Comparison of ENCODE assay signal across 27 mouse cellular contexts in genomic region chr1:136710196-136710595, GRCm38 (mm10).
DNase-seq lines count a peak whose midpoint lies in the region; TF ChIP-seq lines count a peak whose summit lies in the region.
"Had no signal": no experiment of that assay in that cellular context is flagged by ENCODE, and none has a peak within 500 bp of the region (broad histone marks: within the 10 kb centered on the region; RNA-seq: fewer than 3 reads in every experiment).

No protein-coding gene starts in this region.

- no peak overlapping the region for H3K9ac ChIP-seq in CH12.LX (ENCODE audit: insufficient read depth, low read depth)
- H3K9ac ChIP-seq: embryonic facial prominence, embryonic 13.5 days; forebrain, embryonic 13.5 days; limb, embryonic 13.5 days; midbrain, embryonic 12.5 days; neural tube, embryonic 15.5 days; stomach, embryonic 15.5 days had no signal

- peaks cover 0 to 13% of the 10 kb centered on the region in 2 experiments; a peak in 2 of 4 replicates for H3K4me1 ChIP-seq in CH12.LX (ENCODE audit: control insufficient read depth in 1 of 2, insufficient read depth in 2 of 2)
- H3K4me1 ChIP-seq: embryonic facial prominence, embryonic 13.5 days; limb, embryonic 13.5 days had no signal

- H3K9me3 ChIP-seq in CH12.LX (replicated peaks; ENCODE audit: low read length) = no peaks in the 10 kb centered on the region
- H3K9me3 ChIP-seq: embryonic facial prominence, embryonic 13.5 days; forebrain, embryonic 13.5 days; hindbrain, embryonic 10.5 days; limb, embryonic 13.5 days; midbrain, embryonic 12.5 days; neural tube, embryonic 15.5 days; stomach, embryonic 15.5 days had no signal

- H3K27me3 ChIP-seq in CH12.LX (replicated peaks) = no peaks in the 10 kb centered on the region
- H3K27me3 ChIP-seq: embryonic facial prominence, embryonic 13.5 days; forebrain, embryonic 13.5 days; limb, embryonic 13.5 days; midbrain, embryonic 12.5 days; neural tube, embryonic 15.5 days; stomach, embryonic 15.5 days had no signal

- no peaks in the 10 kb centered on the region for H3K79me2 ChIP-seq in CH12.LX (replicated peaks; ENCODE audit: control insufficient read depth, extremely low read depth, insufficient read depth, poor library complexity, severe bottlenecking)

- no peak for TF ChIP-seq RAD21 in CH12.LX (IDR thresholded peaks at IDR 0.05; ENCODE audit: low read depth, low read length)

- TF ChIP-seq CTCF in left cerebral cortex, adult 2 months (IDR thresholded peaks at IDR 0.05) = peak; percentile 38
- TF ChIP-seq CTCF in CH12.LX (conservative IDR thresholded peaks at IDR 0.05 in 1 of 2, IDR thresholded peaks at IDR 0.05 in 1 of 2; ENCODE audit: low read depth in 2 of 2, low read length in 2 of 2) = peak; percentile 22 to 31; a peak in 2 of 4 replicates
- TF ChIP-seq CTCF in brain, embryonic 14.5 days (IDR thresholded peaks at IDR 0.05; ENCODE audit: borderline replicate concordance, extremely low read depth, insufficient read depth, insufficient read length) = peak; percentile 43; the same call in 1 of the 2 replicates

- in situ Hi-C loops in CH12.LX (cut with MboI; ENCODE audit: low pct_ligation_motif_present, low pct_unique_long_range_greater_than_20kb, low sequenced_read_pairs) = no loop called here

- intact Hi-C loops in left cerebral cortex, adult 2 months (cut with DNase I) = loop anchor here (5.0 kb wide), 1 partner anchor 83 kb away; no protein-coding TSS in a partner anchor

- no peak overlapping the region for H3K4me2 ChIP-seq in CH12.LX (ENCODE audit: insufficient read depth, low read depth, poor library complexity, severe bottlenecking)
- H3K4me2 ChIP-seq: embryonic facial prominence, embryonic 13.5 days; forebrain, embryonic 13.5 days; heart, embryonic 11.5 days; limb, embryonic 13.5 days; midbrain, embryonic 12.5 days; neural tube, embryonic 15.5 days; stomach, embryonic 15.5 days had no signal

- H3K36me3 ChIP-seq in CH12.LX (replicated peaks in 1 of 2; ENCODE audit: control insufficient read depth in 1 of 2, insufficient read depth in 1 of 2, low read length in 1 of 2) = no peaks in the 10 kb centered on the region
- H3K36me3 ChIP-seq: embryonic facial prominence, embryonic 13.5 days; hindbrain, embryonic 10.5 days; limb, embryonic 13.5 days; midbrain, embryonic 12.5 days; neural tube, embryonic 15.5 days; stomach, embryonic 15.5 days had no signal

- dilution Hi-C loops in CH12.LX (cut with MboI; ENCODE audit: extremely low pct_ligation_motif_present, extremely low pct_unique_long_range_greater_than_20kb, low sequenced_read_pairs) = no loop called here

- DNase-seq in left cerebral cortex, adult 2 months (ENCODE audit: extremely low spot score in 1 of 2, low spot score in 2 of 2) = no peak
- no peak for DNase-seq in left cerebral cortex, adult 11 months (ENCODE audit: low spot score)
- DNase-seq in CH12.LX (ENCODE audit: extremely low read depth) (no peak), ES-CJ7 (ENCODE audit: low read depth, low spot score) (peak; percentile 81)
- no peak for DNase-seq in brain, embryonic 14.5 days (ENCODE audit: low read depth)
- DNase-seq in urinary bladder, adult 2 months (ENCODE audit: low spot score) = no peak
- DNase-seq in frontal cortex, adult 2 months (ENCODE audit: extremely low spot score in 1 of 2, low spot score in 1 of 2) = no peak
- DNase-seq in left cerebral cortex, adult 18-20 months (ENCODE audit: low spot score in 2 of 2) = no peak
- DNase-seq: adrenal gland, postnatal 36 days; cerebellum, adult 18-20 months; cerebellum, postnatal 25 days; heart, postnatal 10 days; kidney, adult 2 months; lung, adult 18-20 months; lung, postnatal 14 days; right cerebral cortex, adult 18-20 months; right cerebral cortex, postnatal 4 days had no signal

- no peak for TF ChIP-seq POLR2A in CH12.LX (IDR thresholded peaks at IDR 0.05; ENCODE audit: low read depth, low read length)
- TF ChIP-seq POLR2A in brain, embryonic 14.5 days (IDR thresholded peaks at IDR 0.05; ENCODE audit: borderline replicate concordance, extremely low read depth, insufficient read depth, insufficient read length, poor library complexity, severe bottlenecking) = no peak

- H3K4me3 ChIP-seq in left cerebral cortex, adult 2 months = no peak overlapping the region
- H3K4me3 ChIP-seq in CH12.LX (replicated peaks in 1 of 3; ENCODE audit: low read depth in 2 of 3, low read length in 2 of 3, poor library complexity in 1 of 3) = no peak overlapping the region
- H3K4me3 ChIP-seq: embryonic facial prominence, embryonic 13.5 days; erythroblast, embryonic 14.5 days; forebrain, embryonic 13.5 days; hindbrain, embryonic 10.5 days; limb, embryonic 13.5 days; midbrain, embryonic 12.5 days; neural tube, embryonic 15.5 days; stomach, embryonic 15.5 days had no signal

- TF ChIP-seq EP300 in CH12.LX (IDR thresholded peaks at IDR 0.05; ENCODE audit: low read length) = no peak

- no peak overlapping the region for H3K27ac ChIP-seq in left cerebral cortex, adult 2 months
- H3K27ac ChIP-seq in CH12.LX (ENCODE audit: insufficient read depth, low read depth) = no peak overlapping the region
- H3K27ac ChIP-seq: embryonic facial prominence, embryonic 13.5 days; forebrain, embryonic 13.5 days; hindbrain, embryonic 10.5 days; kidney, postnatal 0 days; limb, embryonic 13.5 days; midbrain, embryonic 12.5 days; neural tube, embryonic 15.5 days; stomach, embryonic 15.5 days had no signal

TF ChIP-seq in CH12.LX, 34 proteins besides CTCF, POLR2A, EP300 and RAD21:
- TF ChIP-seq ETS1 (conservative IDR thresholded peaks at IDR 0.05; ENCODE audit: low read depth, low read length) = no peak
- no peak for TF ChIP-seq USF2 (conservative IDR thresholded peaks at IDR 0.05; ENCODE audit: low read depth, low read length)
- TF ChIP-seq PAX5 (IDR thresholded peaks at IDR 0.05; ENCODE audit: low read length) = no peak
- TF ChIP-seq JUN (IDR thresholded peaks at IDR 0.05; ENCODE audit: insufficient read depth, low read depth, low read length) = no peak
TF ChIP-seq in CH12.LX: peak in this region for 0.
